Mouse (Mus musculus): ENCODE measurements around the gene Prkch. TPM values are rescaled to one million over a fixed set of nuclear protein-coding genes. Genes with fewer than 3 reads are reported as not detected.
"Not testable (repeated sequence)": the region's sequence is repeated elsewhere in the genome, so short reads cannot be mapped to it uniquely, and the experiment has no call there.

Gene Prkch
- polyA plus RNA-seq, 1 experiment from 2014 or later = 6.1 TPM

DNA sequence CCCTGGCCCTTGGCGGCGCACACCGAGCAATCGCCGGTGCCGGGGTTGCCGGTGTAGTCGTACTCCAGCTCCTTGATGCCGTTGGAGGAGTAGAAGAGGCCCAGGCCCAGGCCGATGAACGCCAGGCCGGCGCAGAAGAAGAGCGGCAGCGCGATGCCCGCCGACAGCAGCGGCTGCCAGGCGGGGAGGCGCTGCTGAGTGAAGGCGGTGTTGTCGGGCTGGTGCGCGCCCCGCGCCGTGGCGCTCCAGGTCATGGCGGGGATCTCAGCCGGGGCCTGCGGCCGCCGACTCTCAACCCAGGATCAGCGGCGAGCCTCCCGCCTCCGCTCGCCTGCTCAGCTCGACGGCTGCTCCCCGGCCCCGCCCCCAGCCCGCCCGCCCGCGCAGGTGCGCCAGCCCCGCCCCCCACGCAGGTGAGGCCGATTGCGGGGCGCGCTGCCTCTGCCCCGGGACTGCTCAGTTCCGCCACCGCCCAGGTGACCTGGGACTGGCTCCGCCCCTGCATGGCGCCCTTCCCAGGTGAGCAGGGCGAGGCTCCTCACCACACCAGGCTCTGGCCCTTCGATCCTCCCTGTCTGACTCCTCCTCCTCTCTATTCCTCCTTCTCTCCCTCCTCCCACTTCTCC, 38.4 kb upstream of the Prkch start, which contains the start of gene Tmem30b:
Gene Tmem30b (minus strand): TSS at position 307 of the 626 bp plus-strand sequence.
- Histone ChIP-seq H3K4me3 (ENCODE audit: low read depth, low read length) (peak within 1 kb of the TSS; percentile 35), H3K27ac (ENCODE audit: low read depth, low read length) (no peak within 1 kb of the TSS), H3K9ac (ENCODE audit: low read length) (0 out of 2 replicates have a peak within 1 kb of the TSS, but pooled peaks have one; percentile 16), H3K4me2 (peak within 1 kb of the TSS; percentile 51), H3K4me1 (ENCODE audit: control insufficient read depth, insufficient read depth, low read length) (peaks cover 13% of the 10 kb centered on the region), H3K9me3 (ENCODE audit: control insufficient read depth, low read length) (no peaks in the 10 kb centered on the region), H3K36me3 (ENCODE audit: control insufficient read depth, insufficient read depth, low read length) (no peaks in the 10 kb centered on the region), H3K27me3 (ENCODE audit: control insufficient read depth, insufficient read depth, low read length) (peaks cover 64% of the 10 kb centered on the region)
- 2% methylated on average over 30 of the region's 61 CpGs for WGBS
- DNase-seq (ENCODE audit: low spot score, missing footprints) (no peak), ATAC-seq (ENCODE audit: low FRiP score) (peak; percentile 50; the same call in 1 of the 2 replicates)

DNA sequence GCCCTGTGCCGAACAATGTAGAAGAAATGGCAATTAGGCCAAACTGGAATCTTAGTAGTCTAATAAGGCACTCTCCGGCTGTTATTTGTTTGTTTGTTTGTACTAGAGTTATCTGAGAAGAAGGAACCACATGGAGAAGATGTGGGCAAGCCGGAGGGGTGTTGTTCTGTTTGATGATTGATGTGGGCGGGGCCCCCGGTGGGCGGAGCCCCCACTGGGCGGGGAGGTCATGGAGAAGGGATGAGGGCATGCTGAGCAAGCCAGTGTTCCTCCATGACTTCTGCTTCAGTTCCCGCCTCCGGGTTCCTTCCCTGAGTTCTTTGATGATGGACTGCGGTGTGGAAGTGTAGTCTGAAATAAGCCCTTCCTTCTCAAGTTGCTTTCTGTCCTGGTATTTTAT, 37.0 kb upstream of the Prkch start:
- Histone ChIP-seq H3K9me3 (ENCODE audit: control insufficient read depth, low read length) (no peaks in the 10 kb centered on the region), H3K27ac (ENCODE audit: low read depth, low read length) (no peak overlapping the region), H3K4me1 (ENCODE audit: control insufficient read depth, insufficient read depth, low read length) (peaks cover 13% of the 10 kb centered on the region), H3K36me3 (ENCODE audit: control insufficient read depth, insufficient read depth, low read length) (no peaks in the 10 kb centered on the region), H3K9ac (ENCODE audit: low read length) (no peak overlapping the region), H3K4me2 (no peak overlapping the region), H3K27me3 (ENCODE audit: control insufficient read depth, insufficient read depth, low read length) (peaks cover 64% of the 10 kb centered on the region), H3K4me3 (ENCODE audit: low read depth, low read length) (no peak overlapping the region)
- no peak for ATAC-seq (ENCODE audit: low FRiP score)
- DNase-seq (ENCODE audit: low spot score, missing footprints) = no peak
- WGBS = 46% methylated on average over 10 of the region's 10 CpGs

- no peak overlapping the region for H3K27ac ChIP-seq (ENCODE audit: low read depth, low read length)
- H3K4me2 ChIP-seq = no peak overlapping the region
- no peak overlapping the region for H3K9ac ChIP-seq (ENCODE audit: low read length)
- WGBS = 81% methylated on average over 8 of the region's 8 CpGs
- no peak overlapping the region for H3K4me3 ChIP-seq (ENCODE audit: low read depth, low read length)
- DNase-seq (ENCODE audit: low spot score, missing footprints) (no peak), ATAC-seq (ENCODE audit: low FRiP score) (no peak)
- peaks cover 13% of the 10 kb centered on the region for H3K4me1 ChIP-seq (ENCODE audit: control insufficient read depth, insufficient read depth, low read length)
- peaks cover 60% of the 10 kb centered on the region for H3K27me3 ChIP-seq (ENCODE audit: control insufficient read depth, insufficient read depth, low read length)
- no peaks in the 10 kb centered on the region for H3K36me3 ChIP-seq (ENCODE audit: control insufficient read depth, insufficient read depth, low read length)
- no peaks in the 10 kb centered on the region for H3K9me3 ChIP-seq (ENCODE audit: control insufficient read depth, low read length)
Observed at GRCm38 (mm10) chr12:73548259-73548658, 36.3 kb upstream of the Prkch start.

GRCm38 (mm10) chr12:73554155-73554554, 30.4 kb upstream of the Prkch start:
- WGBS = 5% methylated on average over 5 of the region's 5 CpGs
- ATAC-seq (ENCODE audit: low FRiP score) (peak; percentile 67), DNase-seq (ENCODE audit: low spot score, missing footprints) (peak; percentile 91)
- no peak overlapping the region for H3K4me2 ChIP-seq
- no peak overlapping the region for H3K27ac ChIP-seq (ENCODE audit: low read depth, low read length)
- H3K9me3 ChIP-seq (ENCODE audit: control insufficient read depth, low read length) = no peaks in the 10 kb centered on the region
- no peaks in the 10 kb centered on the region for H3K36me3 ChIP-seq (ENCODE audit: control insufficient read depth, insufficient read depth, low read length)
- no peak overlapping the region for H3K4me3 ChIP-seq (ENCODE audit: low read depth, low read length)
- peaks cover 8% of the 10 kb centered on the region; the same call in 1 of the 2 replicates for H3K27me3 ChIP-seq (ENCODE audit: control insufficient read depth, insufficient read depth, low read length)
- no peaks in the 10 kb centered on the region for H3K4me1 ChIP-seq (ENCODE audit: control insufficient read depth, insufficient read depth, low read length)
- no peak overlapping the region for H3K9ac ChIP-seq (ENCODE audit: low read length)

GRCm38 (mm10) chr12:73558525-73559195, 25.9 kb upstream of the Prkch start:
- WGBS = 89% methylated on average over 20 of the region's 20 CpGs
- Histone ChIP-seq H3K9me3 (ENCODE audit: control insufficient read depth, low read length) (no peaks in the 10 kb centered on the region), H3K4me1 (ENCODE audit: control insufficient read depth, insufficient read depth, low read length) (no peaks in the 10 kb centered on the region), H3K4me2 (no peak overlapping the region), H3K27ac (ENCODE audit: low read depth, low read length) (no peak overlapping the region), H3K36me3 (ENCODE audit: control insufficient read depth, insufficient read depth, low read length) (no peaks in the 10 kb centered on the region), H3K27me3 (ENCODE audit: control insufficient read depth, insufficient read depth, low read length) (no peaks in the 10 kb centered on the region), H3K9ac (ENCODE audit: low read length) (no peak overlapping the region), H3K4me3 (ENCODE audit: low read depth, low read length) (no peak overlapping the region)
- no peak for ATAC-seq (ENCODE audit: low FRiP score)
- no peak for DNase-seq (ENCODE audit: low spot score, missing footprints)

DNA sequence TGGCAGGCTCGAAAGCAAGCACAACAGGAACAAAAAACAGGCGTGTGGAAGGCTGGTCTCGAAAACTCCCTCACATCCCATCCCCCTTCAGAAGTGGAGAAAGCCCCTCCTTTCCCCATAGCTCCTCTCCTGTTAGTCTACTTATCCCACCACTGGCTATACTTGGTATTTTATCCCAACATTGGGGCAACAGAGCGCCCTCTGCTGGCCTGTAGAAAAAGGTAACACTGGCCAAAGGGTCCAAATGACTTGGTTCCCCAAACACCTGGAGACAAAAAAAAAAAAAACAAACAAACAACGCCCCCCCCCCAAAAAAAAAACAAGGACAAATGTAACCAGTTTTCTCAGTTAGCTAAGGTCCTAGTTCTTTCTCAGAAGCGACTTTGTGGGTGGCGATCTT, 24.5 kb upstream of the Prkch start:
- Histone ChIP-seq H3K9ac (ENCODE audit: low read length) (no peak overlapping the region), H3K36me3 (ENCODE audit: control insufficient read depth, insufficient read depth, low read length) (no peaks in the 10 kb centered on the region), H3K4me3 (ENCODE audit: low read depth, low read length) (no peak overlapping the region), H3K4me2 (no peak overlapping the region), H3K9me3 (ENCODE audit: control insufficient read depth, low read length) (no peaks in the 10 kb centered on the region), H3K27ac (ENCODE audit: low read depth, low read length) (no peak overlapping the region), H3K4me1 (ENCODE audit: control insufficient read depth, insufficient read depth, low read length) (no peaks in the 10 kb centered on the region), H3K27me3 (ENCODE audit: control insufficient read depth, insufficient read depth, low read length) (no peaks in the 10 kb centered on the region)
- 41% methylated on average over 7 of the region's 7 CpGs for WGBS
- no peak for DNase-seq (ENCODE audit: low spot score, missing footprints)
- no peak for ATAC-seq (ENCODE audit: low FRiP score)

DNA sequence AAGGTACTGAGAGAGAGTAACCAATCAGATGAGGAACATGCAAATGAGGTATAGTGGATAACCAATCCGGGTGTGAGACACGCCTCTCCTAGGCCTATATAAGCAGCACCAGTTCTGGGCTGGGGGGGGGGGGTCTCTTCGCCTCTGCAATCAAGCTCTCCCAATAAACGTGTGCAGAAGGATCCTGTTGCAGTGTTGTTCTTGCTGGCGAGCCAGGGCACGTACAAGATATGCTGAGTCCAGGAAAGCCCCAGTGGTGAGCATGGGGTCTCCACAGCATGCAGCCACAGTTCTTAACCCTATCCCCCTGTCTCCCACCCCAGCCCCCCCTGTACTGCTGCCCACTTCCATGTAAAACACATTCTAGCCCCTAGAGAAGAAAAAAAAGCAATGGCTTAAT, 21.5 kb upstream of the Prkch start:
- not testable (repeated sequence) for H3K27ac ChIP-seq (ENCODE audit: low read depth, low read length); H3K9me3 ChIP-seq (ENCODE audit: control insufficient read depth, low read length); H3K4me2 ChIP-seq; ATAC-seq (ENCODE audit: low FRiP score); DNase-seq (ENCODE audit: low spot score, missing footprints); H3K9ac ChIP-seq (ENCODE audit: low read length); H3K36me3 ChIP-seq (ENCODE audit: control insufficient read depth, insufficient read depth, low read length); H3K4me1 ChIP-seq (ENCODE audit: control insufficient read depth, insufficient read depth, low read length); H3K27me3 ChIP-seq (ENCODE audit: control insufficient read depth, insufficient read depth, low read length); H3K4me3 ChIP-seq (ENCODE audit: low read depth, low read length)
- WGBS = 84% methylated on average over 6 of the region's 6 CpGs

DNA sequence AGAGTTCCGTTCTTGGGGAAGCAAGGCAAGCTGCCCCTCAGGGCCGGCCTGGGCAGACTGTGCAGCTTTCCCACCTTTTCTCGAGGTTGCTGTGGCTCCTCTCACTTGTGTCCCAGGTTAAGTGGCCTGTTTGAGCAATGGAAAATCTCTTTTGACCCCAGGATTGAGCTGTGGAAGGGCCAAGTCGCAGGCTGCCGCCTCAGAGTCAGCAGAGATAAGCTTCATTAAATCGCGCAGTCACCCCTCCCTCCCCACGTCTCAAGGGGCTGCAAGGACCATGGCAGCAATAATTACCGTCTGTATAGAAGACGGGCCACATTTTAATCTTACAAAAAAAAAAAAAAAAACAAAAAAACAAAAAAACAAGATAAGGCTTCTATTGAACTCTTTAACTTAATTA, 20.4 kb upstream of the Prkch start:
- Histone ChIP-seq H3K9me3 (ENCODE audit: control insufficient read depth, low read length) (no peaks in the 10 kb centered on the region), H3K4me2 (no peak overlapping the region), H3K9ac (ENCODE audit: low read length) (no peak overlapping the region), H3K4me1 (ENCODE audit: control insufficient read depth, insufficient read depth, low read length) (no peaks in the 10 kb centered on the region), H3K27ac (ENCODE audit: low read depth, low read length) (no peak overlapping the region), H3K4me3 (ENCODE audit: low read depth, low read length) (no peak overlapping the region), H3K27me3 (ENCODE audit: control insufficient read depth, insufficient read depth, low read length) (no peaks in the 10 kb centered on the region), H3K36me3 (ENCODE audit: control insufficient read depth, insufficient read depth, low read length) (no peaks in the 10 kb centered on the region)
- ATAC-seq (ENCODE audit: low FRiP score) (peak; percentile 35; the same call in 1 of the 2 replicates), DNase-seq (ENCODE audit: low spot score, missing footprints) (no peak)
- 18% methylated on average over 10 of the region's 10 CpGs for WGBS

DNA sequence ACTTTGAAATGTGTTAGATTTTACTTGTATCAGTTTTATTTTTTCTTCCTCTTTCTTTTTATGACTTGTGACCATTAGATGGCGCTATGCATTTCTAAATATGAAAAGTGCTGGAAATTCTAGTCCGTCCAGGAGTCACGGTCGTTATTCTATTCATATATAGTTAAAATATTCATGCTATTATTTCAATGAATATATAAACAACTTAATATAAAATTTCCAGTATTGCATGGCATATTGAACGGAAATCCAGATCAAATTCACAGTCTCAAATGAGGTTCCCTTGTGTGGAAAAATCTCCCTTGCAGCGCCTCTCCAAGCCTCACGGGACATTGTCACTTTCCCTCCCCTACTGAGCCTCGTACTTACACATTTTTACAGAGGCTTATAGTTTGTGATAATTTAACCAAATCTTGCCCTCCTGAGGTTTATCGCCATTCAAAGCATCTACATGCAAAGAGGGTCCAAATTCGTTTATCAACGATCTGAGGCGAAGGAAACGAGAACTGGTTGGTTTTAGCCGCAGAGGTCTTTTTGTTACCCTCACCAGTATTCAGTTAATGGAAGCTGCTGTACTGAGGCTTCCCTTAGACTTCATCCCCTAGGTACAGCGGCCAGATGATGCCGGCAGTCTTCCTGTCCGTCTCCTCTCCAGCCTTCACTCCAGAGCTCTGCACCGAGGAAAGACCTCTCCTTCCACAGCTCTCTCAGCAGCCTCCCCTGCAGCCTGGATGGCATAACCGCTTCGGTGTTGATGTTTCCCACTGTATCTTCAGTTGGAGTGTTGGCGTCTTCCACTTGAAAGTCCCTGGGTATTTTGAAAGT, 19.6 kb upstream of the Prkch start:
- Histone ChIP-seq H3K9me3 (ENCODE audit: control insufficient read depth, low read length) (no peaks in the 10 kb centered on the region), H3K9ac (ENCODE audit: low read length) (peak overlapping the region; percentile 51), H3K4me2 (peak overlapping the region; percentile 50), H3K4me1 (ENCODE audit: control insufficient read depth, insufficient read depth, low read length) (no peaks in the 10 kb centered on the region), H3K27me3 (ENCODE audit: control insufficient read depth, insufficient read depth, low read length) (no peaks in the 10 kb centered on the region), H3K27ac (ENCODE audit: low read depth, low read length) (no peak overlapping the region), H3K36me3 (ENCODE audit: control insufficient read depth, insufficient read depth, low read length) (no peaks in the 10 kb centered on the region), H3K4me3 (ENCODE audit: low read depth, low read length) (peak overlapping the region; percentile 27)
- DNase-seq (ENCODE audit: low spot score, missing footprints) (peak; percentile 91), ATAC-seq (ENCODE audit: low FRiP score) (no peak)
- WGBS = 24% methylated on average over 21 of the region's 21 CpGs

Data from midbrain, embryonic 11.5 days (tissue).